Comparison of ENCODE assay signal across 9 mouse cellular contexts in genomic region chr13:23698996-23699395, GRCm38 (mm10). TPM values are rescaled to one million over a fixed set of nuclear protein-coding genes. Genes with fewer than 3 reads are reported as not detected.
DNase-seq lines count a peak whose midpoint lies in the region; ATAC-seq lines count a peak whose summit lies in the region.
"Had no signal": no experiment of that assay in that cellular context is flagged by ENCODE, and none has a peak within 500 bp of the region (broad histone marks: within the 10 kb centered on the region; RNA-seq: fewer than 3 reads in every experiment).

No protein-coding gene starts in this region.

- no peak for ATAC-seq in kidney, embryonic 14.5 days (ENCODE audit: low FRiP score, low TSS enrichment)
- ATAC-seq in embryonic facial prominence, embryonic 13.5 days (ENCODE audit: insufficient number of reproducible peaks, insufficient read depth, low FRiP score, low TSS enrichment, low read depth), result no peak
- ATAC-seq in hindbrain, embryonic 16.5 days, result no peak
- ATAC-seq in midbrain, embryonic 15.5 days (replicated peaks), result no peak

- H3K36me3 ChIP-seq in kidney, embryonic 14.5 days (ENCODE audit: control insufficient read depth, insufficient read depth, low read length), result no peaks in the 10 kb centered on the region
- no peaks in the 10 kb centered on the region for H3K36me3 ChIP-seq in embryonic facial prominence, embryonic 13.5 days
- H3K36me3 ChIP-seq in hindbrain, embryonic 16.5 days (ENCODE audit: control insufficient read depth, insufficient read depth, low read length), result no peaks in the 10 kb centered on the region
- H3K36me3 ChIP-seq in midbrain, embryonic 15.5 days (replicated peaks), result no peaks in the 10 kb centered on the region

- 0 out of 2 replicates have a peak, but pooled peaks cover 6% of the 10 kb centered on the region for H3K4me1 ChIP-seq in kidney, embryonic 14.5 days (ENCODE audit: control insufficient read depth, insufficient read depth, low read length)
- peaks cover 7% of the 10 kb centered on the region; the same call in 1 of the 2 replicates for H3K4me1 ChIP-seq in embryonic facial prominence, embryonic 13.5 days
- peaks cover 8% of the 10 kb centered on the region for H3K4me1 ChIP-seq in hindbrain, embryonic 16.5 days (ENCODE audit: control insufficient read depth, insufficient read depth, low read depth, low read length)
- peaks cover 14% of the 10 kb centered on the region for H3K4me1 ChIP-seq in midbrain, embryonic 15.5 days

- peak overlapping the region; percentile 65 for H3K27ac ChIP-seq in kidney, embryonic 14.5 days (ENCODE audit: low read depth, low read length)
- H3K27ac ChIP-seq in embryonic facial prominence, embryonic 13.5 days, result peak overlapping the region; percentile 89
- H3K27ac ChIP-seq in hindbrain, embryonic 16.5 days (ENCODE audit: low read depth, low read length), result 0 out of 2 replicates have a peak overlapping the region, but pooled peaks have one; percentile 13
- H3K27ac ChIP-seq in midbrain, embryonic 15.5 days, result no peak overlapping the region

- DNase-seq in kidney, adult 18-20 months, result no peak
- DNase-seq in left cerebral cortex, postnatal 36 days (ENCODE audit: low spot score in 2 of 2), result no peak
- no peak for DNase-seq in urinary bladder, postnatal 10 days (ENCODE audit: low spot score)
- no peak for DNase-seq in c-Kit-positive CD71-positive TER-119-positive erythroid progenitor cells, embryonic 14.5 days (ENCODE audit: low spot score)

- H3K4me3 ChIP-seq in kidney, embryonic 14.5 days (ENCODE audit: low read length), result no peak overlapping the region
- no peak overlapping the region for H3K4me3 ChIP-seq in embryonic facial prominence, embryonic 13.5 days
- no peak overlapping the region for H3K4me3 ChIP-seq in hindbrain, embryonic 16.5 days (ENCODE audit: low read length)
- H3K4me3 ChIP-seq in midbrain, embryonic 15.5 days, result no peak overlapping the region

- 0 out of 2 replicates have a peak overlapping the region, but pooled peaks have one; percentile 23 for H3K4me2 ChIP-seq in kidney, embryonic 14.5 days (replicated peaks; ENCODE audit: low read depth, low read length)
- H3K4me2 ChIP-seq in embryonic facial prominence, embryonic 13.5 days, result peak overlapping the region; percentile 71
- H3K4me2 ChIP-seq in hindbrain, embryonic 16.5 days (ENCODE audit: low read length), result peak overlapping the region; percentile 81
- peak overlapping the region; percentile 69 for H3K4me2 ChIP-seq in midbrain, embryonic 15.5 days

- H3K9me3 ChIP-seq in kidney, embryonic 14.5 days (ENCODE audit: control insufficient read depth, low read length), result no peaks in the 10 kb centered on the region
- no peaks in the 10 kb centered on the region for H3K9me3 ChIP-seq in embryonic facial prominence, embryonic 13.5 days
- no peaks in the 10 kb centered on the region for H3K9me3 ChIP-seq in hindbrain, embryonic 16.5 days (ENCODE audit: control insufficient read depth, low read length)
- no peaks in the 10 kb centered on the region for H3K9me3 ChIP-seq in midbrain, embryonic 15.5 days

- H3K27me3 ChIP-seq in kidney, embryonic 14.5 days (ENCODE audit: control insufficient read depth, insufficient read depth, low read length), result no peaks in the 10 kb centered on the region
- H3K27me3 ChIP-seq in embryonic facial prominence, embryonic 13.5 days, result no peaks in the 10 kb centered on the region
- no peaks in the 10 kb centered on the region for H3K27me3 ChIP-seq in hindbrain, embryonic 16.5 days (replicated peaks; ENCODE audit: control insufficient read depth, insufficient read depth, low read length)
- no peaks in the 10 kb centered on the region for H3K27me3 ChIP-seq in midbrain, embryonic 15.5 days (replicated peaks)

- 72% methylated on average over 6 of the region's 6 CpGs for WGBS in kidney, embryonic 14.5 days
- WGBS in embryonic facial prominence, embryonic 13.5 days, result 51% methylated on average over 6 of the region's 6 CpGs
- 72% methylated on average over 6 of the region's 6 CpGs for WGBS in hindbrain, embryonic 16.5 days
- 63% methylated on average over 6 of the region's 6 CpGs for WGBS in midbrain, embryonic 15.5 days

- no peak overlapping the region for H3K9ac ChIP-seq in kidney, embryonic 14.5 days (ENCODE audit: low read depth, low read length)
- H3K9ac ChIP-seq in embryonic facial prominence, embryonic 13.5 days, result 0 out of 2 replicates have a peak overlapping the region, but pooled peaks have one; percentile 1
- H3K9ac ChIP-seq in hindbrain, embryonic 16.5 days (ENCODE audit: low read depth, low read length), result no peak overlapping the region
- H3K9ac ChIP-seq in midbrain, embryonic 15.5 days, result peak overlapping the region; percentile 16; the same call in 1 of the 2 replicates

- intact Hi-C loops in left cerebral cortex, postnatal 36 days (cut with DNase I), result loop anchor here (2.0 to 5.0 kb wide), 4 partner anchors 14 to 1657 kb away; partner anchors contain the start of genes Hist1h1c, Hist1h1e, Hist1h2ag and Hist1h2bc

RNA-seq across cellular contexts. Expression of gene Hist1h4c, which starts 0.7 kb away (rescaled TPM):
- polyA plus RNA-seq in kidney, embryonic 14.5 days (2014; fragmentation: Nextera tagmentation; extraction: Ambion mirVana), result 9.0 and 15.0 TPM in 2 replicates
- polyA plus RNA-seq in embryonic facial prominence, embryonic 13.5 days (2015; fragmentation: Nextera tagmentation; extraction: Ambion mirVana), result 6.3 and 9.0 TPM in 2 replicates
- 2.0 and 2.5 TPM in 2 replicates for polyA plus RNA-seq in hindbrain, embryonic 16.5 days (2015; fragmentation: Nextera tagmentation; extraction: Ambion mirVana)
- 1.8 and 3.0 TPM in 2 replicates for polyA plus RNA-seq in midbrain, embryonic 15.5 days (2015; fragmentation: Nextera tagmentation; extraction: Ambion mirVana)
- 100 to 1,000 TPM; 107 to 117 TPM for total RNA-seq in left cerebral cortex, postnatal 36 days (2021)

RNA-seq across cellular contexts. Expression of gene Hist1h1t, which starts 3.4 kb away (rescaled TPM):
- polyA plus RNA-seq in kidney, embryonic 14.5 days (2014; fragmentation: Nextera tagmentation; extraction: Ambion mirVana), result not detected in 2 replicates
- not detected in 2 replicates for polyA plus RNA-seq in embryonic facial prominence, embryonic 13.5 days (2015; fragmentation: Nextera tagmentation; extraction: Ambion mirVana)
- not detected in 2 replicates for polyA plus RNA-seq in hindbrain, embryonic 16.5 days (2015; fragmentation: Nextera tagmentation; extraction: Ambion mirVana)
- not detected in 2 replicates for polyA plus RNA-seq in midbrain, embryonic 15.5 days (2015; fragmentation: Nextera tagmentation; extraction: Ambion mirVana)
- not detected for total RNA-seq in left cerebral cortex, postnatal 36 days (2021)
- polyA plus RNA-seq: spleen, adult 2 months had no signal

RNA-seq across cellular contexts. Expression of gene Hfe, which starts 11.7 kb away (rescaled TPM):
- polyA plus RNA-seq in kidney, embryonic 14.5 days (2014; fragmentation: Nextera tagmentation; extraction: Ambion mirVana), result 6.0 and 7.6 TPM in 2 replicates
- polyA plus RNA-seq in embryonic facial prominence, embryonic 13.5 days (2015; fragmentation: Nextera tagmentation; extraction: Ambion mirVana), result 5.1 and 6.5 TPM in 2 replicates
- polyA plus RNA-seq in hindbrain, embryonic 16.5 days (2015; fragmentation: Nextera tagmentation; extraction: Ambion mirVana), result 5.4 and 6.7 TPM in 2 replicates
- polyA plus RNA-seq in midbrain, embryonic 15.5 days (2015; fragmentation: Nextera tagmentation; extraction: Ambion mirVana), result 3.0 and 3.8 TPM in 2 replicates
- total RNA-seq in left cerebral cortex, postnatal 36 days (2021), result 1 to 10 TPM; 2.4 to 3.7 TPM

RNA-seq across cellular contexts. Expression of gene Hist1h2bc, which starts 15.0 kb away (rescaled TPM):
- polyA plus RNA-seq in kidney, embryonic 14.5 days (2014; fragmentation: Nextera tagmentation; extraction: Ambion mirVana), result 54.0 and 60.2 TPM in 2 replicates
- 37.5 and 39.3 TPM in 2 replicates for polyA plus RNA-seq in embryonic facial prominence, embryonic 13.5 days (2015; fragmentation: Nextera tagmentation; extraction: Ambion mirVana)
- polyA plus RNA-seq in hindbrain, embryonic 16.5 days (2015; fragmentation: Nextera tagmentation; extraction: Ambion mirVana), result 20.4 and 24.8 TPM in 2 replicates
- polyA plus RNA-seq in midbrain, embryonic 15.5 days (2015; fragmentation: Nextera tagmentation; extraction: Ambion mirVana), result 17.3 and 17.7 TPM in 2 replicates
- total RNA-seq in left cerebral cortex, postnatal 36 days (2021), result 10 to 100 TPM; 32.1 to 33.8 TPM

RNA-seq across cellular contexts. Expression of gene Hist1h2ac, which starts 15.2 kb away (rescaled TPM):
- polyA plus RNA-seq in kidney, embryonic 14.5 days (2014; fragmentation: Nextera tagmentation; extraction: Ambion mirVana), result 1.3 and 1.9 TPM in 2 replicates
- 1.2 and 1.4 TPM in 2 replicates for polyA plus RNA-seq in embryonic facial prominence, embryonic 13.5 days (2015; fragmentation: Nextera tagmentation; extraction: Ambion mirVana)
- 0.26 and 0.30 TPM in 2 replicates for polyA plus RNA-seq in hindbrain, embryonic 16.5 days (2015; fragmentation: Nextera tagmentation; extraction: Ambion mirVana)
- 0.32 and 0.37 TPM in 2 replicates for polyA plus RNA-seq in midbrain, embryonic 15.5 days (2015; fragmentation: Nextera tagmentation; extraction: Ambion mirVana)
- total RNA-seq in left cerebral cortex, postnatal 36 days (2021), result 1 to 10 TPM; 2.5 to 2.9 TPM

Comparison
In these comparisons a context has a peak if more than half of its experiments do, and no peak if none do; other contexts are left out.
1. H3K4me2 ChIP-seq: peak in every context shown above with its lines; median percentile 81 in hindbrain, embryonic 16.5 days; 71 in embryonic facial prominence, embryonic 13.5 days; 69 in midbrain, embryonic 15.5 days; 23 in kidney, embryonic 14.5 days.
2. H3K9ac ChIP-seq: peak in embryonic facial prominence, embryonic 13.5 days (single experiment) and midbrain, embryonic 15.5 days (single experiment); none in kidney, embryonic 14.5 days (single experiment) and hindbrain, embryonic 16.5 days (single experiment).